Comparison of ENCODE assay signal across 25 mouse cellular contexts in the genomic region with DNA sequence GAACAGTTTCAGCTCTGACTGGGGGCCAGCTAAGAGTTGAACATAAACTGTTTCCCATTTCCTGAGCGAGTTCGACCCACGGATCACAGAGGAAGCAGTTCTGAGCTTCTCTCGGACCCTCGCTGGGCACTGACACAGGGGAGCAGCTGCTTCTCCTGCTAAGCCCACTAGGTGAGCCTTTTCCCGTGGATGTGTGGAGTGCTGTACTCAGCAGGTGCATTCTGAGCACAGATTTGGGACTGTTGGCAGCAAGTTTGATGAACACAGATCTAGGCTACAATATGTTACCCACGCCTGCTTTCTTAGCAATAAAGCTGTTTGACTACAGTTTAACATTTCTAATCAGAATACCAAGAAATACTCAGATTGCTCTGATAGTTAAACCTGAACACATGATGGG.
A peak's percentile ranks its signal among the peaks of the same experiment; 100 is the strongest.
DNase-seq lines count a peak whose midpoint lies in the region; ATAC-seq and TF ChIP-seq lines count a peak whose summit lies in the region.
"Had no signal": no experiment of that assay in that cellular context is flagged by ENCODE, and none has a peak within 500 bp of the region (broad histone marks: within the 10 kb centered on the region; RNA-seq: fewer than 3 reads in every experiment).

No protein-coding gene starts in this region.

- peak; percentile 49 for ATAC-seq in cerebellum, adult (ENCODE audit: insufficient number of reproducible peaks, low FRiP score, low TSS enrichment)
- ATAC-seq: CD4-positive, CD25-positive, alpha-beta regulatory T cell, adult 4 months; inflammation-experienced regulatory T-cells, adult 6 months; Patski had no signal

- intact Hi-C loops in gastrocnemius, adult 2 months (cut with DNase I), result no loop called here

- DNase-seq in cerebellum, postnatal 4 days (ENCODE audit: low spot score in 2 of 2), result no peak
- peak; percentile 19 to 56 for DNase-seq in layer of hippocampus, adult 18-20 months (ENCODE audit: low spot score in 2 of 2)
- DNase-seq in layer of hippocampus, postnatal 10 days (ENCODE audit: low spot score in 2 of 2), result no peak
- peak; percentile 24 for DNase-seq in cerebellum, adult 8-10 months
- peak; percentile 11 for DNase-seq in layer of hippocampus, adult 9-10 months (ENCODE audit: low spot score)
- no peak for DNase-seq in heart, postnatal 4 days
- no peak for DNase-seq in gastrocnemius, adult 2 months
- DNase-seq: adrenal gland, postnatal 10 days; gastrocnemius, postnatal 36 days; kidney, adult 2 months; kidney, postnatal 14 days; thymus, adult 18-20 months had no signal

- H3K27ac ChIP-seq in gastrocnemius, adult 2 months, result no peak overlapping the region
- H3K27ac ChIP-seq: embryonic facial prominence, embryonic 12.5 days; heart, embryonic 10.5 days; hindbrain, embryonic 13.5 days; limb, embryonic 15.5 days; liver, embryonic 15.5 days; midbrain, embryonic 12.5 days; neural tube, embryonic 15.5 days; stomach, embryonic 15.5 days had no signal

- no peak for TF ChIP-seq CTCF in gastrocnemius, adult 2 months (IDR thresholded peaks at IDR 0.05)

- H3K4me3 ChIP-seq in gastrocnemius, adult 2 months, result no peak overlapping the region
- H3K4me3 ChIP-seq: embryonic facial prominence, embryonic 12.5 days; erythroblast, embryonic 14.5 days; heart, embryonic 10.5 days; hindbrain, embryonic 13.5 days; limb, embryonic 15.5 days; liver, embryonic 15.5 days; midbrain, embryonic 12.5 days; neural tube, embryonic 15.5 days; stomach, embryonic 15.5 days had no signal

Comparison
In these comparisons a context has a peak if more than half of its experiments do, and no peak if none do; other contexts are left out.
1. DNase-seq: peak in layer of hippocampus, adult 18-20 months (2 of 2), cerebellum, adult 8-10 months (single experiment) and layer of hippocampus, adult 9-10 months (single experiment); none in cerebellum, postnatal 4 days (0 of 2), layer of hippocampus, postnatal 10 days (0 of 2), heart, postnatal 4 days (single experiment) and gastrocnemius, adult 2 months (single experiment).